Mouse (Mus musculus) heart, embryonic 16.5 days (tissue): ENCODE data around the gene Gm1043. TPM values are rescaled to one million over a fixed set of nuclear protein-coding genes. Genes with fewer than 3 reads are reported as not detected.

Experiments used
- ATAC-seq: fragments of 200-750 bp; cut with Nextera tagmentation; replicated peaks from 2 replicates; pipeline ENCODE4 v1.8.0; 2017; ENCODE audit warnings: moderate number of reproducible peaks; ENCODE audit not compliant: insufficient read depth, low FRiP score; ENCODE audit errors: extremely low read depth
- H3K27ac ChIP-seq: fragments of 300-500 bp; sonication (generic); 2 replicates; pipeline ENCODE4 v1.5.1; 2014; ENCODE audit warnings: mild to moderate bottlenecking, low read length, control low read depth, moderate library complexity
- H3K27me3 ChIP-seq: fragments of 300-500 bp; sonication (generic); 2 replicates; pipeline ENCODE4 v1.6.1; 2014; ENCODE audit warnings: low read length, mixed read lengths; ENCODE audit not compliant: control insufficient read depth, insufficient read depth
- H3K36me3 ChIP-seq: fragments of 300-500 bp; sonication (generic); 2 replicates; pipeline ENCODE4 v1.6.1; 2014; ENCODE audit not compliant: control insufficient read depth, insufficient read depth
- H3K4me1 ChIP-seq: fragments of 300-500 bp; sonication (generic); 2 replicates; pipeline ENCODE4 v1.6.1; 2014; ENCODE audit warnings: low read length, mixed read lengths; ENCODE audit not compliant: control insufficient read depth, insufficient read depth
- H3K4me2 ChIP-seq: fragments of 300-500 bp; sonication (generic); 2 replicates; pipeline ENCODE4 v1.6.1; 2014; ENCODE audit warnings: low read depth, mild to moderate bottlenecking, control low read depth, low read length
- H3K4me3 ChIP-seq: fragments of 300-500 bp; sonication (generic); 2 replicates; pipeline ENCODE4 v1.5.1; 2014; ENCODE audit warnings: mild to moderate bottlenecking, control low read depth, low read length
- H3K9ac ChIP-seq: fragments of 300-500 bp; sonication (generic); 2 replicates; pipeline ENCODE4 v1.6.1; 2014; ENCODE audit warnings: low read length, control low read depth
- H3K9me3 ChIP-seq: fragments of 300-500 bp; sonication (generic); replicated peaks from 2 replicates; pipeline ENCODE4 v1.6.1; 2016; ENCODE audit warnings: low read length; ENCODE audit not compliant: control insufficient read depth
- WGBS: fragments of 180-500 bp; shearing (Covaris S2); extraction: QIAGEN DNeasy Blood & Tissue Kit; methylation state at CpG from one replicate; pipeline ENCODE4 v1.1.7; 2014; 5-methylcytosine and 5-hydroxymethylcytosine counted together
- polyA plus RNA-seq: library from polyadenylated mRNA; unstranded; fragments of >200 nt; fragmentation: Nextera tagmentation; extraction: Ambion mirVana; gene quantifications from 2 replicates; pipeline ENCODE4 v1.2.1, GENCODE M21; 2015

Gm1043 gene
- polyA plus RNA-seq, 1 experiment from 2014 or later, result not detected

DNA sequence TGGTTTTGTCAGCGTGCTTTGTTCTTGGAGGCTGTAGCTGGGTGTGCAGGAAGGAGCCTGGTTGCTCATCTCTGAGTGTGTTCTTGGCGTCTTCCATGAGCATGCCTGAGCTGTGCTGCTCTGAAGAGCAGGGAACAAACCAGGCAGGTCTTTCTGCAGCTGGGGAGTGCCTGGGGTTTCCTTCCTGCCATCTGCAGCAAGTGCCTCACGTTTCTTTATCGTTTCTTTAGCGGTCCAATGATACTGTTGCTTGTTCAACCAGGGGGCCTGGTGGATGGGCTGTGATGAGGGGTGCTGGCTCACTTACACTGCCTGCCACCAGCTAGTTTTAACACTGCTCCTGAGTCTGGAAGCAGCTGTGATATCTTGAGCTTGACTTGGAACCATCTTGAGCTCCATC is 38.4 kb upstream of the Gm1043 start:
- H3K27me3 ChIP-seq, result no peaks in the 10 kb centered on the region
- no peak overlapping the region for H3K9ac ChIP-seq
- no peaks in the 10 kb centered on the region for H3K9me3 ChIP-seq
- no peak overlapping the region; the same call in 1 of the 2 replicates for H3K27ac ChIP-seq
- no peaks in the 10 kb centered on the region for H3K36me3 ChIP-seq
- H3K4me2 ChIP-seq, result no peak overlapping the region
- H3K4me3 ChIP-seq, result no peak overlapping the region
- WGBS, result 42% methylated on average over 5 of the region's 5 CpGs
- H3K4me1 ChIP-seq, result peaks cover 3% of the 10 kb centered on the region; the same call in 1 of the 2 replicates
- ATAC-seq, result no peak

GRCm38 (mm10) chr5:37047206-37047915 is 37.8 kb upstream of the Gm1043 start:
- WGBS, result 44% methylated on average over 17 of the region's 17 CpGs

DNA sequence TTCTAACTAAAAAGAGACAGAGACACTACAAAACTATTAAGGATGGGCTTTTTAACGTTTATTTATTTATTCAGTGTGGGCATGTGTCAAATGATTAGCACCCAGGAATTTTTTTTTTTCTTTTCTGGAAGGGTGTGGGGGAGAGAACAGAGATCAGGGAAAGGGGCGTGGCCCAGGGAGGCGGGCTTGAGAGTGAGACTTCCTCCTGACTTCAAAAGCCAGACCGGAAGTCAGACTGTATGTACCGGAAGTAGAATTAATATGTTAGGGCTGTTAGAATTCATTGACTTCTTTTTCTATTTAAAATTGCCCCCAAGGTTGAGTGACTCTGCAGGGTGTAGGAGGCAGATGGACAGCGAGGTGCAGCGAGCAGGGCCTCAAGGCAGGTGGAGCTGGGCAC is 37.2 kb upstream of the Gm1043 start:
- H3K4me3 ChIP-seq, result no peak overlapping the region
- no peak overlapping the region; the same call in 1 of the 2 replicates for H3K27ac ChIP-seq
- no peaks in the 10 kb centered on the region for H3K36me3 ChIP-seq
- no peaks in the 10 kb centered on the region for H3K9me3 ChIP-seq
- H3K4me2 ChIP-seq, result no peak overlapping the region
- peaks cover 3% of the 10 kb centered on the region; the same call in 1 of the 2 replicates for H3K4me1 ChIP-seq
- no peak overlapping the region for H3K9ac ChIP-seq
- ATAC-seq, result no peak
- H3K27me3 ChIP-seq, result no peaks in the 10 kb centered on the region
- WGBS, result 57% methylated on average over 7 of the region's 7 CpGs

More at GRCm38 (mm10) chr5:37047206-37047915, 37.8 kb upstream of the Gm1043 start:
- Histone ChIP-seq H3K4me2 (no peak overlapping the region), H3K9me3 (no peaks in the 10 kb centered on the region), H3K27ac (no peak overlapping the region; the same call in 1 of the 2 replicates), H3K36me3 (no peaks in the 10 kb centered on the region), H3K4me1 (peaks cover 3% of the 10 kb centered on the region; the same call in 1 of the 2 replicates), H3K27me3 (no peaks in the 10 kb centered on the region), H3K9ac (no peak overlapping the region), H3K4me3 (no peak overlapping the region)
- ATAC-seq, result 0 out of 2 replicates have a peak, but pooled peaks have one; percentile 21

GRCm38 (mm10) chr5:37049111-37049510 is 36.1 kb upstream of the Gm1043 start:
- Histone ChIP-seq H3K4me1 (peaks cover 3% of the 10 kb centered on the region; the same call in 1 of the 2 replicates), H3K9ac (no peak overlapping the region), H3K9me3 (no peaks in the 10 kb centered on the region), H3K27me3 (no peaks in the 10 kb centered on the region), H3K36me3 (no peaks in the 10 kb centered on the region), H3K4me2 (no peak overlapping the region), H3K4me3 (no peak overlapping the region), H3K27ac (no peak overlapping the region)
- WGBS, result 86% methylated on average over 2 of the region's 2 CpGs
- no peak for ATAC-seq

DNA sequence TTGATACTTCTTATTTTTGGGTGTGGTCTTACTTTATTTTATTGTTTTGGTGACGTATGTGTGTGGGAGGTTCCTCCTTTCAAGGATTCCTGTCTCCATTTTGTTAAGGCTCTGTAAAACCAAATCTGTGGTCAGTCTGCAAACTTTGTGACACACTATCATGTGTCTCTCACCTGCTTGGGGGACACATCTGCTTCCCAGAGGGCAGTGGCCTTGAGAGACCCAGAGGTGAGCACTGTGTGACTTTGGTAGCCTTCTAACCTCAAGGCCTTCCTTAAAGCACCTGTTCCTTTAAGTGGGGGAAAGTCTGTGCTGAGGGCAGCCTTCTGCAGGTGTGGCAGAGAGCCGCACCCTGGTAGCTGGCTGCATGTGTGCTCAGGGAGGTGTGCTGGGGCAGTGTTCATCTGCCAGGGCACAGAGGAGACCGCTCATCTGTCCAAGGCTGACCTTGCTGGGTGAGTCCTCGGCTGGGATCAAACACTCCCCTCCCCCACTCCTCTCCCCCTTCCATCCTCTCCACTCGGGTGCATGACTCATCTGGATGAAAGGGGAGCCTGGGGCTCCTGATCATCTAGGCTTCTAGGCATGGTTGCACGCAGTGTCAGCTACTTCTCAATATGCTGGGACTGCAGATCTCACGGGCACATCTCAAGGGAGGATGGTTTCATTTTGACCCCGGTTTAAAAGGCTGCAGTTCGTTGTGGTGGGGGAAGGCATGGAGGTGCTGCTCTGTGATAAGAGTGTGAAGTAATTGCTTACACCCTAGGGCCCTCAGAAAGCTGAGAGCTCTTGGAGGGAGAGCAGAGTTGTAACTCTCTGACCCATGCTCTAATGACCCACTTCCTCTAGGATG is 34.4 kb upstream of the Gm1043 start:
- H3K4me3 ChIP-seq, result no peak overlapping the region
- no peak overlapping the region for H3K9ac ChIP-seq
- H3K4me1 ChIP-seq, result peaks cover 3% of the 10 kb centered on the region; the same call in 1 of the 2 replicates
- no peaks in the 10 kb centered on the region for H3K27me3 ChIP-seq
- no peak overlapping the region for H3K27ac ChIP-seq
- WGBS, result 20% methylated on average over 9 of the region's 9 CpGs
- H3K36me3 ChIP-seq, result no peaks in the 10 kb centered on the region
- ATAC-seq, result 0 out of 2 replicates have a peak, but pooled peaks have one; percentile 31
- no peaks in the 10 kb centered on the region for H3K9me3 ChIP-seq
- peak overlapping the region; percentile 30 for H3K4me2 ChIP-seq

GRCm38 (mm10) chr5:37051374-37052100 is 33.6 kb upstream of the Gm1043 start:
- H3K27ac ChIP-seq, result no peak overlapping the region
- 69% methylated on average over 16 of the region's 16 CpGs for WGBS

DNA sequence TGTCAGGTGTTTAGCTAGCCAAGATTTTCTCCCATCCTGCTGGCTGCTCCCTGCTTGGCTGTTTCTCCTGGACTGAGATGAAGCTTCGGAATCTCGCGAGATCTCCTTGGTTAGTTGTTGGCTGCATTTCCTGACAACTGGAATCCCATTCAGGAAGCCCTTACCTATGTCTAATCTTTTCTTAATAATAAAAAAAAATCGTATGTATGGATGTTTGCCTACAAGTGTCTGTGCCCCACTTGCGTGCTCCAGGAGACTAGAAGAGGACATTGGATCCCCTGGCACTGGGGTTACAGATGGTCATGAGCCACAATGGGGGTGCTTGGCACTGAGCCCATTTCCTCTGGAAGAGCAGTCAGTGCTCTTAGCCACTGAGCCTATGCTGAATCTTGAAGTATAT is 32.3 kb upstream of the Gm1043 start:
- 65% methylated on average over 5 of the region's 5 CpGs for WGBS
- H3K27ac ChIP-seq, result no peak overlapping the region
- H3K27me3 ChIP-seq, result no peaks in the 10 kb centered on the region
- H3K4me1 ChIP-seq, result peaks cover 3% of the 10 kb centered on the region; the same call in 1 of the 2 replicates
- H3K36me3 ChIP-seq, result no peaks in the 10 kb centered on the region
- H3K4me2 ChIP-seq, result no peak overlapping the region
- no peak overlapping the region for H3K9ac ChIP-seq
- H3K4me3 ChIP-seq, result no peak overlapping the region
- ATAC-seq, result no peak
- H3K9me3 ChIP-seq, result no peaks in the 10 kb centered on the region

More at GRCm38 (mm10) chr5:37051374-37052100, 33.6 kb upstream of the Gm1043 start:
- ATAC-seq, result no peak
- peaks cover 3% of the 10 kb centered on the region; the same call in 1 of the 2 replicates for H3K4me1 ChIP-seq
- H3K4me2 ChIP-seq, result no peak overlapping the region
- no peaks in the 10 kb centered on the region for H3K36me3 ChIP-seq
- H3K9me3 ChIP-seq, result no peaks in the 10 kb centered on the region
- no peak overlapping the region for H3K4me3 ChIP-seq
- no peaks in the 10 kb centered on the region for H3K27me3 ChIP-seq
- H3K9ac ChIP-seq, result no peak overlapping the region

- no peaks in the 10 kb centered on the region for H3K36me3 ChIP-seq
- no peak overlapping the region for H3K4me2 ChIP-seq
- no peak overlapping the region for H3K27ac ChIP-seq
- no peak overlapping the region for H3K9ac ChIP-seq
- H3K4me1 ChIP-seq, result peaks cover 3% of the 10 kb centered on the region; the same call in 1 of the 2 replicates
- no peak overlapping the region for H3K4me3 ChIP-seq
- WGBS, result 72% methylated on average over 1 of the region's 1 CpGs
- no peak for ATAC-seq
- H3K9me3 ChIP-seq, result no peaks in the 10 kb centered on the region
- no peaks in the 10 kb centered on the region for H3K27me3 ChIP-seq
Measured at GRCm38 (mm10) chr5:37055789-37056188, 29.4 kb upstream of the Gm1043 start.
